10 mouse cellular contexts compared by ENCODE assay signal in the genomic region with DNA sequence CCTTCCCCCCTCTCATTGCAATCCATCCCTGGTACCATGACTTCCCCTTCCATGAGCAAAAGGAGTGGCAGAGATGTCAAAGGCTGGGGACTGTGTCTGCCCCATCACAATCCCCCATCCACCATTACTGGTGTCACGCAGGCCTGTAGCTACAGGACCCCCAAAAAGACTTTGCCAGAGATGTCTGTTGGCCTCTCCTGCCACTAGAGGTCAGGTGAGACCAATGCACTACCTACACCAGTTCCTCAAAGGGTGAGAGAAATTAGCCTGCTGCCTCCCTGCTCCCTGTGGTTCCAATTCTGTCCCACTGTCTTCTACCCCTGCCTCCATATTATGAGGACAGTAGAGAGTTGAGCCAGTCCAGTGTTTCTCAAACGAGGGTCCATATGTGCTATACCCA. TPM values are rescaled to one million over a fixed set of nuclear protein-coding genes. Genes with fewer than 3 reads are reported as not detected.
DNase-seq lines count a peak whose midpoint lies in the region; ATAC-seq and TF ChIP-seq lines count a peak whose summit lies in the region.
"Had no signal": no experiment of that assay in that cellular context is flagged by ENCODE, and none has a peak within 500 bp of the region (broad histone marks: within the 10 kb centered on the region; RNA-seq: fewer than 3 reads in every experiment).

No protein-coding gene starts in this region.

- no peak overlapping the region for H3K4me2 ChIP-seq in forebrain, embryonic 16.5 days (ENCODE audit: low read length)
- H3K4me2 ChIP-seq in forebrain, embryonic 11.5 days (ENCODE audit: low read depth, low read length, severe bottlenecking): no peak overlapping the region
- H3K4me2 ChIP-seq in liver, embryonic 14.5 days (ENCODE audit: low read depth): no peak overlapping the region
- no peak overlapping the region for H3K4me2 ChIP-seq in stomach, postnatal 0 days (replicated peaks; ENCODE audit: low read depth)
- H3K4me2 ChIP-seq: embryonic facial prominence, embryonic 15.5 days had no signal

- peak; percentile 47 for ATAC-seq in forebrain, embryonic 16.5 days
- ATAC-seq in forebrain, embryonic 11.5 days (replicated peaks; ENCODE audit: low FRiP score): no peak
- ATAC-seq in liver, embryonic 14.5 days (ENCODE audit: insufficient read depth): no peak
- no peak for ATAC-seq in stomach, postnatal 0 days (ENCODE audit: low FRiP score, low TSS enrichment)

- no peaks in the 10 kb centered on the region for H3K36me3 ChIP-seq in forebrain, embryonic 16.5 days (ENCODE audit: control insufficient read depth, insufficient read depth)
- H3K36me3 ChIP-seq in forebrain, embryonic 11.5 days (ENCODE audit: control insufficient read depth, insufficient read depth, low read length): no peaks in the 10 kb centered on the region
- no peaks in the 10 kb centered on the region for H3K36me3 ChIP-seq in liver, embryonic 14.5 days (replicated peaks; ENCODE audit: control insufficient read depth, insufficient read depth, low read depth)
- H3K36me3 ChIP-seq in stomach, postnatal 0 days (ENCODE audit: control insufficient read depth, insufficient read depth, low read length): no peaks in the 10 kb centered on the region; the same call in 1 of the 2 replicates
- H3K36me3 ChIP-seq: embryonic facial prominence, embryonic 15.5 days had no signal

- H3K9ac ChIP-seq in forebrain, embryonic 16.5 days (replicated peaks; ENCODE audit: low read depth, low read length): no peak overlapping the region
- no peak overlapping the region for H3K9ac ChIP-seq in forebrain, embryonic 11.5 days (ENCODE audit: low read length)
- no peak overlapping the region for H3K9ac ChIP-seq in liver, embryonic 14.5 days (replicated peaks)
- no peak overlapping the region for H3K9ac ChIP-seq in stomach, postnatal 0 days (ENCODE audit: low read length)
- H3K9ac ChIP-seq: embryonic facial prominence, embryonic 15.5 days had no signal

- H3K27me3 ChIP-seq in forebrain, embryonic 16.5 days (replicated peaks; ENCODE audit: control insufficient read depth, insufficient read depth, low read length): no peaks in the 10 kb centered on the region
- no peaks in the 10 kb centered on the region for H3K27me3 ChIP-seq in forebrain, embryonic 11.5 days (ENCODE audit: control insufficient read depth, insufficient read depth, low read length)
- H3K27me3 ChIP-seq in liver, embryonic 14.5 days (ENCODE audit: control insufficient read depth, insufficient read depth, low read length): no peaks in the 10 kb centered on the region
- H3K27me3 ChIP-seq in stomach, postnatal 0 days (ENCODE audit: control insufficient read depth, insufficient read depth, low read length): no peaks in the 10 kb centered on the region
- H3K27me3 ChIP-seq: embryonic facial prominence, embryonic 15.5 days had no signal

- TF ChIP-seq POLR2A in cortical plate, adult 2 months (IDR thresholded peaks at IDR 0.05; ENCODE audit: extremely low read depth, insufficient read depth, low read length): no peak

- no peak overlapping the region for H3K4me3 ChIP-seq in forebrain, embryonic 16.5 days (replicated peaks; ENCODE audit: low read length)
- H3K4me3 ChIP-seq in forebrain, embryonic 11.5 days (ENCODE audit: low read depth, low read length): no peak overlapping the region
- H3K4me3 ChIP-seq in liver, embryonic 14.5 days (ENCODE audit: insufficient read depth in 1 of 2, low read depth in 2 of 2, low read length in 2 of 2): no peak overlapping the region
- no peak overlapping the region for H3K4me3 ChIP-seq in cortical plate, adult 2 months (ENCODE audit: insufficient read depth, low read length)
- H3K4me3 ChIP-seq in stomach, postnatal 0 days (ENCODE audit: low read depth, low read length): no peak overlapping the region
- H3K4me3 ChIP-seq: embryonic facial prominence, embryonic 15.5 days had no signal

- WGBS in forebrain, embryonic 16.5 days: 41% methylated on average over 2 of the region's 2 CpGs
- 47% methylated on average over 2 of the region's 2 CpGs for WGBS in forebrain, embryonic 11.5 days
- WGBS in liver, embryonic 14.5 days (ENCODE audit: insufficient replicate concordance): 28% methylated on average over 2 of the region's 2 CpGs
- 38% methylated on average over 2 of the region's 2 CpGs for WGBS in stomach, postnatal 0 days

- TF ChIP-seq CTCF in liver, embryonic 14.5 days (IDR thresholded peaks at IDR 0.05; ENCODE audit: low read depth): peak; percentile 59
- peak; percentile 57 for TF ChIP-seq CTCF in cortical plate, adult 2 months (IDR thresholded peaks at IDR 0.05; ENCODE audit: extremely low read depth, insufficient read depth, low read length)
- peak; percentile 75 for TF ChIP-seq CTCF in stomach, postnatal 0 days (IDR thresholded peaks at IDR 0.05; ENCODE audit: low read depth)

- no peaks in the 10 kb centered on the region for H3K4me1 ChIP-seq in forebrain, embryonic 16.5 days (replicated peaks; ENCODE audit: control insufficient read depth, insufficient read depth, low read length)
- no peaks in the 10 kb centered on the region for H3K4me1 ChIP-seq in forebrain, embryonic 11.5 days (replicated peaks; ENCODE audit: control insufficient read depth, insufficient read depth, low read length)
- no peaks in the 10 kb centered on the region for H3K4me1 ChIP-seq in liver, embryonic 14.5 days (replicated peaks; ENCODE audit: control insufficient read depth in 2 of 2, insufficient read depth in 2 of 2, low read length in 1 of 2)
- H3K4me1 ChIP-seq in cortical plate, adult 2 months (ENCODE audit: control insufficient read depth, insufficient read depth, low read length): no peaks in the 10 kb centered on the region
- no peaks in the 10 kb centered on the region for H3K4me1 ChIP-seq in stomach, postnatal 0 days (replicated peaks; ENCODE audit: control insufficient read depth, insufficient read depth)
- H3K4me1 ChIP-seq: embryonic facial prominence, embryonic 15.5 days had no signal

- DNase-seq in forebrain, embryonic 11.5 days (ENCODE audit: low spot score): no peak
- no peak for DNase-seq in liver, embryonic 14.5 days (ENCODE audit: low read depth in 3 of 3, low spot score in 3 of 3)
- no peak for DNase-seq in liver
- no peak for DNase-seq in stomach, postnatal 0 days (ENCODE audit: low spot score)
- no peak for DNase-seq in layer of hippocampus, adult 18-20 months (ENCODE audit: low spot score in 2 of 2)
- no peak for DNase-seq in adrenal gland, adult 2 months

- H3K9me3 ChIP-seq in forebrain, embryonic 16.5 days (ENCODE audit: control insufficient read depth, low read length): no peaks in the 10 kb centered on the region
- no peaks in the 10 kb centered on the region for H3K9me3 ChIP-seq in forebrain, embryonic 11.5 days (ENCODE audit: control insufficient read depth, low read length)
- no peaks in the 10 kb centered on the region for H3K9me3 ChIP-seq in liver, embryonic 14.5 days (ENCODE audit: control insufficient read depth, low read length)
- H3K9me3 ChIP-seq in stomach, postnatal 0 days (ENCODE audit: control insufficient read depth, low read length): no peaks in the 10 kb centered on the region
- H3K9me3 ChIP-seq: embryonic facial prominence, embryonic 15.5 days had no signal

- H3K27ac ChIP-seq in forebrain, embryonic 16.5 days (ENCODE audit: low read length): no peak overlapping the region
- no peak overlapping the region for H3K27ac ChIP-seq in forebrain, embryonic 11.5 days (ENCODE audit: low read depth, low read length)
- no peak overlapping the region for H3K27ac ChIP-seq in liver, embryonic 14.5 days
- no peak overlapping the region for H3K27ac ChIP-seq in cortical plate, adult 2 months (ENCODE audit: insufficient read depth, low read length)
- no peak overlapping the region for H3K27ac ChIP-seq in stomach, postnatal 0 days (replicated peaks)
- H3K27ac ChIP-seq: embryonic facial prominence, embryonic 15.5 days had no signal

- TF ChIP-seq EP300 in liver, embryonic 14.5 days (IDR thresholded peaks at IDR 0.05; ENCODE audit: low read depth): no peak
- TF ChIP-seq EP300 in stomach, postnatal 0 days (optimal IDR thresholded peaks at IDR 0.05): no peak

RNA-seq across cellular contexts. Expression of a gene that starts 40.3 kb away (rescaled TPM):
- polyA plus RNA-seq in forebrain, embryonic 16.5 days (2015; fragmentation: Nextera tagmentation; extraction: Ambion mirVana): not detected in 2 replicates
- polyA plus RNA-seq in forebrain, embryonic 11.5 days (2014; fragmentation: Nextera tagmentation; extraction: Ambion mirVana): not detected in 2 replicates
- not detected in 2 replicates for polyA plus RNA-seq in liver, embryonic 14.5 days (2012; rRNA removed)
- polyA plus RNA-seq in liver, embryonic 14.5 days (2014; fragmentation: Nextera tagmentation; extraction: Ambion mirVana): not detected in 2 replicates
- polyA plus RNA-seq in cortical plate, adult 2 months (2012; rRNA removed): not detected in 2 replicates
- not detected in 2 replicates for polyA plus RNA-seq in stomach, postnatal 0 days (2015; fragmentation: Nextera tagmentation; extraction: Ambion mirVana)
- not detected for total RNA-seq in layer of hippocampus, adult 18-20 months (2021)
- total RNA-seq in adrenal gland, adult 2 months (2021): not detected
- polyA plus RNA-seq in adrenal gland, adult 2 months (2012; rRNA removed): not detected in 2 replicates
- polyA plus RNA-seq: embryonic facial prominence, embryonic 15.5 days; testis, adult 2 months had no signal

RNA-seq across cellular contexts. Expression of a gene that starts 49.7 kb away (rescaled TPM):
- polyA plus RNA-seq in forebrain, embryonic 16.5 days (2015; fragmentation: Nextera tagmentation; extraction: Ambion mirVana): not detected in 2 replicates
- polyA plus RNA-seq in forebrain, embryonic 11.5 days (2014; fragmentation: Nextera tagmentation; extraction: Ambion mirVana): not detected in 2 replicates
- polyA plus RNA-seq in liver, embryonic 14.5 days (2012; rRNA removed): not detected in 2 replicates
- polyA plus RNA-seq in liver, embryonic 14.5 days (2014; fragmentation: Nextera tagmentation; extraction: Ambion mirVana): not detected in 2 replicates
- polyA plus RNA-seq in cortical plate, adult 2 months (2012; rRNA removed): not detected in 2 replicates
- not detected in 2 replicates for polyA plus RNA-seq in stomach, postnatal 0 days (2015; fragmentation: Nextera tagmentation; extraction: Ambion mirVana)
- not detected for total RNA-seq in layer of hippocampus, adult 18-20 months (2021)
- not detected for total RNA-seq in adrenal gland, adult 2 months (2021)
- polyA plus RNA-seq in adrenal gland, adult 2 months (2012; rRNA removed): not detected in 2 replicates
- polyA plus RNA-seq: testis, adult 2 months had no signal
